Mouse (Mus musculus) spleen, adult 2 months (tissue): ENCODE data around the gene Ppp1r2. TPM values are rescaled to one million over a fixed set of nuclear protein-coding genes. Genes with fewer than 3 reads are reported as not detected.

Source experiments
- DNase-seq, 2 experiments: peaks; one replicate each; pipeline versions ENCODE4 v3.0.0 to v3.0.0-alpha.2; 2012 to 2021; ENCODE audit warnings: low spot score in 2 of 2, low read depth in 1 of 2
- H3K27ac ChIP-seq: fragments of 200-500 bp; 2 replicates; pipeline ENCODE4 v1.5.1; 2012; ENCODE audit warnings: low read length, inconsistent platforms; ENCODE audit not compliant: insufficient read depth
- H3K27me3 ChIP-seq: fragments of 200-500 bp; 2 replicates; pipeline ENCODE4 v1.6.1; 2012; ENCODE audit warnings: mild to moderate bottlenecking, moderate library complexity, low read length, inconsistent platforms; ENCODE audit not compliant: control insufficient read depth, insufficient read depth
- H3K36me3 ChIP-seq: fragments of 200-500 bp; 2 replicates; pipeline ENCODE4 v1.6.1; 2012; ENCODE audit warnings: mild to moderate bottlenecking, low read length, inconsistent platforms; ENCODE audit not compliant: control insufficient read depth, insufficient read depth
- H3K4me1 ChIP-seq: fragments of 200-500 bp; 2 replicates; pipeline ENCODE4 v1.6.1; 2011; ENCODE audit warnings: inconsistent platforms; ENCODE audit not compliant: control insufficient read depth, insufficient read depth, insufficient read length
- H3K4me3 ChIP-seq: fragments of 200-500 bp; 2 replicates; pipeline ENCODE4 v1.5.1; 2011; ENCODE audit warnings: mild to moderate bottlenecking, inconsistent platforms; ENCODE audit not compliant: insufficient read depth, insufficient read length; ENCODE audit errors: extremely low read depth
- CTCF ChIP-seq: fragments of 200-500 bp; IDR thresholded peaks from 2 replicates; pipeline ENCODE4 v1.5.1; 2011; ENCODE audit warnings: mild to moderate bottlenecking, inconsistent platforms; ENCODE audit not compliant: insufficient read depth, insufficient read length, insufficient replicate concordance; ENCODE audit errors: extremely low read depth
- POLR2A ChIP-seq: fragments of 200-500 bp; IDR thresholded peaks from 2 replicates; pipeline ENCODE4 v1.6.1; 2011; ENCODE audit warnings: low read depth, low read length, inconsistent platforms
- WGBS: fragments of 180-500 bp; shearing (Covaris S2); methylation state at CpG from one replicate; pipeline ENCODE4 v1.1.7; 2018; 5-methylcytosine and 5-hydroxymethylcytosine counted together
- polyA plus RNA-seq: library from polyadenylated mRNA; depleted of rRNA; stranded (reverse); fragments of >200 nt; gene quantifications from 2 replicates; pipeline ENCODE4 v1.2.3, GENCODE M21; 2012; rRNA removed

Gene Ppp1r2
- polyA plus RNA-seq, 1 experiment: 27.2 TPM

DNA sequence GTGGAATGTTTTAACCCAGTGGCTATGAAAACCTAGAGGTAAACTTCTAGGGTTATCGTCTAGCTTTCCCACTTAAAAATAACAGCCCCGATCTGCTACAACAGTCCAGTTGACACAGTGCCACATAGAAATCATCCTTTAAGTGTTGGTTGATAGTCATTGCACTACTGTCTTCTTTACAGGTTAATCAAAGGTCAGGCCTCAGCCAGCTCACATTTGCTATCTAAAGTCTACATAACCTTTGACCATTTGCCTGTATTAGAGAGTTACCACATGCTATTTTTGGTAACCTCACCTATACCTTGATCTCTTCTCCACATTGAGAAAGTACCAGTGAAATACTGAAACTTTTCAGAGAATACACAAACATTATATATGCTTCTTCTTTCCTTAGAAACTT is 73.4 kb downstream of the Ppp1r2 start:
- TF ChIP-seq POLR2A (no peak), CTCF (no peak)
- no peak for DNase-seq
- no peak overlapping the region for H3K4me3 ChIP-seq
- H3K4me1 ChIP-seq: peaks cover 5% of the 10 kb centered on the region
- WGBS: 62% methylated on average over 2 of the region's 2 CpGs
- H3K36me3 ChIP-seq: no peaks in the 10 kb centered on the region
- no peak overlapping the region for H3K27ac ChIP-seq
- no peaks in the 10 kb centered on the region for H3K27me3 ChIP-seq

Other genes starting within 250 kb of the Ppp1r2 start
- gene Xxylt1, start 193.8 kb downstream of the Ppp1r2 start, polyA plus RNA-seq: 16.7 and 18.0 TPM in 2 replicates
- gene Acap2, start 74.0 kb downstream of the Ppp1r2 start, polyA plus RNA-seq: 9.2 and 9.6 TPM in 2 replicates
- gene Apod, start 39.5 kb upstream of the Ppp1r2 start, polyA plus RNA-seq: 0.14 and 0.32 TPM in 2 replicates
- gene Bdh1, start 147.0 kb upstream of the Ppp1r2 start, polyA plus RNA-seq: 10.9 and 11.1 TPM in 2 replicates